8 mouse cellular contexts compared by ENCODE assay signal in the genomic region with DNA sequence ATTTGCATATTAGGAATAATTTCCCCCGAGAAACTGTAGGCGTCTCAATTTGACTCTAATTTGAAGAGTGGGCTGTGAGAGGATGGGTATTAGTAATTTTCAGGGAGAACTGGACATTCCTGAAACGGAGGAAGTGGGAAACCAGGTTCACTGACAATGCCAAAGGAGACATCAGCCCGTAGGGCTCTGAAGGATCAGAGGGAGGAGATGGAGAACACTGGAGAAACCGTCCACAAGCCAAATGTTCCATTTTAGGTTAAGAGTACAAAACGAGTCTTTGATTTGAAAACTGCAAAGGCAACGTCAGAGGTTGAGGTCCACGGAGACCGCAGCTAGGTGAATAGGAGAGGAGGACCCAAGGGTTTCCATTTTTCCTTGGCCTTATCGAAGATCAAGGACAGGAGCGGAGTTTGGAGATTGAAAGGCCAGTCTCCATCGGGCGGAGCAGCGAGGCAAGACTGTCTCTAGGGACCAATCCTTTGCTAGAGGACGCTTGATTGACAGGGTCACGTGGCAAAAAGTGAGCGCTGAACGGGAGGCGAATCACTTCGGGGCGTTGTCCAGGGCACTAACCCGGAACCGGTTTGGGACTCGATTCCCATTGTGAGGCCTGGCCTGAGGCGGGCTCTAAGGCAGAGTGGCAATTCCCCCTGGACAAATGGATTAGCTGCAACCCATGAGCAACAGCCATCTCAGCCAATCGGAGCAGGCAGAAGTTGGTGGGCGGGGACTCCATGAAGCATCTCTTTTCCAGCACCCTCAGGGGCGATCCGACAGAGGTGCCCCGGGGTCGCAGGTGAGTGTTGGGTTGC. TPM values are rescaled to one million over a fixed set of nuclear protein-coding genes. Genes with fewer than 3 reads are reported as not detected.
DNase-seq lines count a peak whose midpoint lies in the region; ATAC-seq lines count a peak whose summit lies in the region.

A gene (plus strand): TSS at position 735 of the 812 bp plus-strand sequence.

- peak; percentile 100 for ATAC-seq in hindbrain, embryonic 16.5 days

- H3K79me2 ChIP-seq in macrophage (ENCODE audit: inconsistent target), result peaks cover 47% of the 10 kb centered on the region

- DNase-seq in WW6 (ENCODE audit: low read depth, low spot score), result peak; percentile 93
- DNase-seq in cerebellum, postnatal 4 days (ENCODE audit: low spot score in 2 of 2), result peak; percentile 87 to 93
- peak; percentile 99 for DNase-seq in gastrocnemius, adult 18-20 months (ENCODE audit: low spot score)
- DNase-seq in left cerebral cortex, adult 18-20 months (ENCODE audit: low spot score in 2 of 2), result peak; percentile 95 to 98
- peak; percentile 100 for DNase-seq in right cerebral cortex, adult 18-20 months
- DNase-seq in urinary bladder, postnatal 10 days (ENCODE audit: low spot score), result peak; percentile 91

- H3K4me1 ChIP-seq in hindbrain, embryonic 16.5 days (ENCODE audit: control insufficient read depth, insufficient read depth, low read depth, low read length), result peaks cover 4% of the 10 kb centered on the region; the same call in 1 of the 2 replicates

- WGBS in hindbrain, embryonic 16.5 days, result under 1% methylated on average over 31 of the region's 31 CpGs
- WGBS in macrophage (ENCODE audit: missing documents), result 2% methylated on average over 31 of the region's 31 CpGs

- peak within 1 kb of the TSS; percentile 48 for H3K4me3 ChIP-seq in hindbrain, embryonic 16.5 days (ENCODE audit: low read length)
- peak within 1 kb of the TSS; percentile 98 for H3K4me3 ChIP-seq in macrophage (ENCODE audit: inconsistent target)

- H3K27me3 ChIP-seq in hindbrain, embryonic 16.5 days (replicated peaks; ENCODE audit: control insufficient read depth, insufficient read depth, low read length), result no peaks in the 10 kb centered on the region

- peak within 1 kb of the TSS; percentile 79 for H3K27ac ChIP-seq in hindbrain, embryonic 16.5 days (ENCODE audit: low read depth, low read length)
- peak within 1 kb of the TSS; percentile 54 for H3K27ac ChIP-seq in macrophage

- no peaks in the 10 kb centered on the region for H3K9me3 ChIP-seq in hindbrain, embryonic 16.5 days (ENCODE audit: control insufficient read depth, low read length)

- no peaks in the 10 kb centered on the region for H3K36me3 ChIP-seq in hindbrain, embryonic 16.5 days (ENCODE audit: control insufficient read depth, insufficient read depth, low read length)
- no peaks in the 10 kb centered on the region for H3K36me3 ChIP-seq in macrophage (ENCODE audit: inconsistent target)

- peak within 1 kb of the TSS; percentile 68 for H3K9ac ChIP-seq in hindbrain, embryonic 16.5 days (ENCODE audit: low read depth, low read length)

- peak within 1 kb of the TSS; percentile 59 for H3K4me2 ChIP-seq in hindbrain, embryonic 16.5 days (ENCODE audit: low read length)

RNA-seq across cellular contexts. Expression of the gene that starts here (rescaled TPM):
- total RNA-seq in gastrocnemius, adult 18-20 months (2021), result 10 to 100 TPM; 32.4 to 35.8 TPM
- 45.4 and 48.4 TPM in 2 replicates for polyA plus RNA-seq in hindbrain, embryonic 16.5 days (2015; fragmentation: Nextera tagmentation; extraction: Ambion mirVana)
- 10 to 100 TPM; 58.8 to 62.2 TPM for total RNA-seq in left cerebral cortex, adult 18-20 months (2021)
- total RNA-seq in macrophage (2018; cell fraction: chromatin; rRNA removed), result 10 to 100 TPM in 21 of 26 experiments, 1 to 10 TPM in 5; 4.8 to 44.5 (median 25.0) TPM
- 10 to 100 TPM; 23.5 to 47.2 (median 34.8) TPM for total RNA-seq in macrophage (2018; cell fraction: cytosol; rRNA removed)
- total RNA-seq in macrophage (2018; cell fraction: nucleus; rRNA removed), result 10 to 100 TPM; 11.2 to 55.0 (median 30.9) TPM
- polyA plus RNA-seq in macrophage (2018), result 28.2 to 37.1 TPM (median 34.8 TPM) in 3 replicates

Comparison
In these comparisons a context has a peak if more than half of its experiments do, and no peak if none do; other contexts are left out.
1. Peak in every context shown above with its lines: DNase-seq, ATAC-seq, H3K4me3 ChIP-seq and H3K27ac ChIP-seq.